Mouse (Mus musculus): ENCODE measurements around the gene Atp8b2. TPM values are rescaled to one million over a fixed set of nuclear protein-coding genes. Genes with fewer than 3 reads are reported as not detected.

Gene Atp8b2
- polyA plus RNA-seq, 2 experiments = 1.8 to 3.4 TPM

GRCm38 (mm10) chr3:89916622-89917021, 46.7 kb downstream of the Atp8b2 start:
- no peak for DNase-seq (ENCODE audit: low read depth in 3 of 3, low spot score in 3 of 3)
- TF ChIP-seq EP300 (IDR thresholded peaks at IDR 0.05; ENCODE audit: low read depth) (no peak), CTCF (IDR thresholded peaks at IDR 0.05; ENCODE audit: low read depth) (no peak)
- WGBS (ENCODE audit: insufficient replicate concordance) = 50% methylated on average over 1 of the region's 1 CpGs

GRCm38 (mm10) chr3:89914700-89915099, 48.6 kb downstream of the Atp8b2 start:
- ATAC-seq (ENCODE audit: insufficient read depth) = no peak
- peaks cover 0 to 5% of the 10 kb centered on the region in 2 experiments; a peak in 2 of 4 replicates for H3K4me1 ChIP-seq (replicated peaks; ENCODE audit: control insufficient read depth in 2 of 2, insufficient read depth in 2 of 2, low read length in 1 of 2)
- H3K4me2 ChIP-seq (ENCODE audit: low read depth) = no peak overlapping the region
- TF ChIP-seq CTCF (IDR thresholded peaks at IDR 0.05; ENCODE audit: low read depth) (no peak), EP300 (IDR thresholded peaks at IDR 0.05; ENCODE audit: low read depth) (no peak)
- WGBS (ENCODE audit: insufficient replicate concordance) = 21% methylated on average over 4 of the region's 4 CpGs
- no peak for DNase-seq (ENCODE audit: low read depth in 3 of 3, low spot score in 3 of 3)
- H3K9me3 ChIP-seq (ENCODE audit: control insufficient read depth, low read length) = no peaks in the 10 kb centered on the region
- H3K27ac ChIP-seq = no peak overlapping the region
- H3K36me3 ChIP-seq (replicated peaks; ENCODE audit: control insufficient read depth, insufficient read depth, low read depth) = no peaks in the 10 kb centered on the region
- no peak overlapping the region for H3K9ac ChIP-seq (replicated peaks)
- no peak overlapping the region for H3K4me3 ChIP-seq (ENCODE audit: insufficient read depth in 1 of 2, low read depth in 2 of 2, low read length in 2 of 2)
- H3K27me3 ChIP-seq (ENCODE audit: control insufficient read depth, insufficient read depth, low read length) = peaks cover 31% of the 10 kb centered on the region

More at GRCm38 (mm10) chr3:89916622-89917021, 46.7 kb downstream of the Atp8b2 start:
- Histone ChIP-seq H3K9ac (replicated peaks) (no peak overlapping the region), H3K4me1 (replicated peaks; ENCODE audit: control insufficient read depth in 2 of 2, insufficient read depth in 2 of 2, low read length in 1 of 2) (peaks cover 0 to 3% of the 10 kb centered on the region in 2 experiments; a peak in 1 of 4 replicates), H3K27ac (no peak overlapping the region), H3K27me3 (ENCODE audit: control insufficient read depth, insufficient read depth, low read length) (peaks cover 29% of the 10 kb centered on the region), H3K4me3 (ENCODE audit: insufficient read depth in 1 of 2, low read depth in 2 of 2, low read length in 2 of 2) (no peak overlapping the region), H3K4me2 (ENCODE audit: low read depth) (no peak overlapping the region), H3K36me3 (replicated peaks; ENCODE audit: control insufficient read depth, insufficient read depth, low read depth) (no peaks in the 10 kb centered on the region), H3K9me3 (ENCODE audit: control insufficient read depth, low read length) (no peaks in the 10 kb centered on the region)
- no peak for ATAC-seq (ENCODE audit: insufficient read depth)

GRCm38 (mm10) chr3:89912543-89913391, 50.5 kb downstream of the Atp8b2 start, which contains the start of gene Il6ra:
Gene Il6ra, minus strand, starts transcription at chr3:89913196.
- TF ChIP-seq EP300 (IDR thresholded peaks at IDR 0.05; ENCODE audit: low read depth) (no peak), CTCF (IDR thresholded peaks at IDR 0.05; ENCODE audit: low read depth) (no peak)
- peak; percentile 46 to 56 (median 48) for DNase-seq (ENCODE audit: low read depth in 3 of 3, low spot score in 3 of 3)
- H3K4me2 ChIP-seq (ENCODE audit: low read depth) = peak within 1 kb of the TSS; percentile 75
- no peaks in the 10 kb centered on the region for H3K9me3 ChIP-seq (ENCODE audit: control insufficient read depth, low read length)
- H3K9ac ChIP-seq (replicated peaks) = no peak within 1 kb of the TSS
- H3K4me1 ChIP-seq (replicated peaks; ENCODE audit: control insufficient read depth in 2 of 2, insufficient read depth in 2 of 2, low read length in 1 of 2) = peaks cover 0 to 9% of the 10 kb centered on the region in 2 experiments; a peak in 2 of 4 replicates
- 3% methylated on average over 74 of the region's 75 CpGs for WGBS (ENCODE audit: insufficient replicate concordance)
- H3K27me3 ChIP-seq (ENCODE audit: control insufficient read depth, insufficient read depth, low read length) = peaks cover 31% of the 10 kb centered on the region
- H3K36me3 ChIP-seq (replicated peaks; ENCODE audit: control insufficient read depth, insufficient read depth, low read depth) = no peaks in the 10 kb centered on the region
- H3K27ac ChIP-seq = no peak within 1 kb of the TSS
- peak within 1 kb of the TSS; percentile 44 to 55 for H3K4me3 ChIP-seq (ENCODE audit: insufficient read depth in 1 of 2, low read depth in 2 of 2, low read length in 2 of 2)
- peak; percentile 71 for ATAC-seq (ENCODE audit: insufficient read depth)

GRCm38 (mm10) chr3:89912108-89912542, 51.2 kb downstream of the Atp8b2 start:
- Histone ChIP-seq H3K4me1 (replicated peaks; ENCODE audit: control insufficient read depth in 2 of 2, insufficient read depth in 2 of 2, low read length in 1 of 2) (peaks cover 0 to 9% of the 10 kb centered on the region in 2 experiments; a peak in 2 of 4 replicates), H3K36me3 (replicated peaks; ENCODE audit: control insufficient read depth, insufficient read depth, low read depth) (no peaks in the 10 kb centered on the region), H3K9ac (replicated peaks) (no peak overlapping the region), H3K27ac (no peak overlapping the region), H3K9me3 (ENCODE audit: control insufficient read depth, low read length) (no peaks in the 10 kb centered on the region), H3K4me3 (ENCODE audit: insufficient read depth in 1 of 2, low read depth in 2 of 2, low read length in 2 of 2) (peak overlapping the region; percentile 44 to 55; a peak in 3 of 4 replicates), H3K4me2 (ENCODE audit: low read depth) (peak overlapping the region; percentile 75), H3K27me3 (ENCODE audit: control insufficient read depth, insufficient read depth, low read length) (peaks cover 31% of the 10 kb centered on the region)
- no peak for DNase-seq (ENCODE audit: low read depth in 3 of 3, low spot score in 3 of 3)
- TF ChIP-seq EP300 (IDR thresholded peaks at IDR 0.05; ENCODE audit: low read depth) = no peak
- TF ChIP-seq CTCF (IDR thresholded peaks at IDR 0.05; ENCODE audit: low read depth) = no peak
- no peak for ATAC-seq (ENCODE audit: insufficient read depth)
- WGBS (ENCODE audit: insufficient replicate concordance) = 31% methylated on average over 6 of the region's 6 CpGs

GRCm38 (mm10) chr3:89911207-89911606, 52.1 kb downstream of the Atp8b2 start:
- WGBS (ENCODE audit: insufficient replicate concordance) = 27% methylated on average over 3 of the region's 3 CpGs
- Histone ChIP-seq H3K27me3 (ENCODE audit: control insufficient read depth, insufficient read depth, low read length) (peaks cover 31% of the 10 kb centered on the region), H3K27ac (no peak overlapping the region), H3K4me3 (ENCODE audit: insufficient read depth in 1 of 2, low read depth in 2 of 2, low read length in 2 of 2) (no peak overlapping the region), H3K36me3 (replicated peaks; ENCODE audit: control insufficient read depth, insufficient read depth, low read depth) (no peaks in the 10 kb centered on the region), H3K4me2 (ENCODE audit: low read depth) (no peak overlapping the region), H3K4me1 (replicated peaks; ENCODE audit: control insufficient read depth in 2 of 2, insufficient read depth in 2 of 2, low read length in 1 of 2) (peaks cover 0 to 9% of the 10 kb centered on the region in 2 experiments; a peak in 2 of 4 replicates), H3K9me3 (ENCODE audit: control insufficient read depth, low read length) (no peaks in the 10 kb centered on the region), H3K9ac (replicated peaks) (no peak overlapping the region)
- TF ChIP-seq EP300 (IDR thresholded peaks at IDR 0.05; ENCODE audit: low read depth) (no peak), CTCF (IDR thresholded peaks at IDR 0.05; ENCODE audit: low read depth) (no peak)
- DNase-seq (ENCODE audit: low read depth in 3 of 3, low spot score in 3 of 3) (peak in 1 of 3 experiments; percentile 39), ATAC-seq (ENCODE audit: insufficient read depth) (no peak)
